Mouse (Mus musculus) midbrain, embryonic 11.5 days (tissue): Measurements from ENCODE around the gene Gm20683. TPM values are rescaled to one million over a fixed set of nuclear protein-coding genes. Genes with fewer than 3 reads are reported as not detected.
"Not testable (repeated sequence)": the region's sequence is repeated elsewhere in the genome, so short reads cannot be mapped to it uniquely, and the experiment has no call there.

Experiments
- ATAC-seq: fragments of 200-750 bp; cut with Nextera tagmentation; 2 replicates; pipeline ENCODE4 v1.8.0; 2017; ENCODE audit warnings: moderate TSS enrichment, moderate library complexity; ENCODE audit not compliant: low FRiP score
- DNase-seq: peaks from one replicate; pipeline ENCODE4 v3.0.0; 2015; ENCODE audit warnings: low spot score; ENCODE audit errors: missing footprints
- H3K27ac ChIP-seq: fragments of 300-500 bp; sonication (generic); 2 replicates; pipeline ENCODE4 v1.5.1; 2014; ENCODE audit warnings: low read depth, low read length
- H3K27me3 ChIP-seq: fragments of 300-500 bp; sonication (generic); 2 replicates; pipeline ENCODE4 v1.6.1; 2014; ENCODE audit warnings: mild to moderate bottlenecking, low read length, moderate library complexity, mixed read lengths; ENCODE audit not compliant: control insufficient read depth, insufficient read depth
- H3K36me3 ChIP-seq: fragments of 300-500 bp; sonication (generic); 2 replicates; pipeline ENCODE4 v1.6.1; 2014; ENCODE audit warnings: mild to moderate bottlenecking, low read length, moderate library complexity, mixed read lengths; ENCODE audit not compliant: control insufficient read depth, insufficient read depth
- H3K4me1 ChIP-seq: fragments of 300-500 bp; sonication (generic); 2 replicates; pipeline ENCODE4 v1.6.1; 2014; ENCODE audit warnings: low read length; ENCODE audit not compliant: control insufficient read depth, insufficient read depth
- H3K4me2 ChIP-seq: fragments of 300-500 bp; sonication (generic); 2 replicates; pipeline ENCODE4 v1.6.1; 2014; ENCODE audit warnings: mild to moderate bottlenecking, moderate library complexity
- H3K4me3 ChIP-seq: fragments of 300-500 bp; sonication (generic); 2 replicates; pipeline ENCODE4 v1.5.1; 2014; ENCODE audit warnings: low read depth, low read length
- H3K9ac ChIP-seq: fragments of 300-500 bp; sonication (generic); 2 replicates; pipeline ENCODE4 v1.6.1; 2014; ENCODE audit warnings: low read length
- H3K9me3 ChIP-seq: fragments of 300-500 bp; sonication (generic); 2 replicates; pipeline ENCODE4 v1.6.1; 2016; ENCODE audit warnings: low read length; ENCODE audit not compliant: control insufficient read depth
- WGBS: fragments of 180-500 bp; shearing (Covaris S2); extraction: QIAGEN DNeasy Blood & Tissue Kit; methylation state at CpG from one replicate; pipeline ENCODE4 v1.1.7; 2014; 5-methylcytosine and 5-hydroxymethylcytosine counted together
- polyA plus RNA-seq: library from polyadenylated mRNA; unstranded; fragments of >200 nt; fragmentation: Nextera tagmentation; extraction: Ambion mirVana; gene quantifications from 2 replicates; pipeline ENCODE4 v1.2.1, GENCODE M21; 2014

Gm20683 gene
- polyA plus RNA-seq, 1 experiment from 2014 or later: 1.2 TPM

GRCm38 (mm10) chr17:25813471-25813870, 28.1 kb downstream of the Gm20683 start:
- no peak overlapping the region for H3K9ac ChIP-seq
- H3K27me3 ChIP-seq: peaks cover 11% of the 10 kb centered on the region
- no peak overlapping the region for H3K27ac ChIP-seq
- DNase-seq: peak; percentile 98
- no peak overlapping the region for H3K4me2 ChIP-seq
- H3K4me3 ChIP-seq: no peak overlapping the region
- H3K4me1 ChIP-seq: peaks cover 15% of the 10 kb centered on the region
- WGBS: 3% methylated on average over 20 of the region's 20 CpGs
- H3K9me3 ChIP-seq: no peaks in the 10 kb centered on the region
- no peak for ATAC-seq
- H3K36me3 ChIP-seq: no peaks in the 10 kb centered on the region

DNA sequence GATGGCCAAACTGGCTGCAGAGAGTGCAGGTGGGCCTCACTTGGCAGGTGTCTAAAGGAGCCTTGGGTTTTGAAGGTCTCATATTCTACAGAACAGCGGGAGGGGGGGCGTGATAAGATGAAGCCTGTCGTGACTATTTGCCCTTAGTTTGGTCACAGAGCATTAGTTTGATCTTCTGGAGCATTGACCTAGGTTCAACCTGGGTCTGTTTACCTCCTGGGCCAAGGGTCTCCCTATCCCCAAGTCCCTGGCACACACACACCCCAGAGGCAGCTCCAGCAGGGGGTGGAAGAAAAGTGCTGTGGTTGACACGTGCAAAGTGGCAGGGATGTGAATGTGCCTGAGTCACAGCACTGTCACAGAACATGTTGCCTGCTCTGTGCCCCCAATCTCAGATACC, 30.7 kb downstream of the Gm20683 start:
- H3K27ac ChIP-seq: no peak overlapping the region
- peaks cover 18% of the 10 kb centered on the region for H3K4me1 ChIP-seq
- DNase-seq: no peak
- H3K4me3 ChIP-seq: no peak overlapping the region
- ATAC-seq: no peak
- peaks cover 2% of the 10 kb centered on the region; the same call in 1 of the 2 replicates for H3K27me3 ChIP-seq
- H3K9me3 ChIP-seq: no peaks in the 10 kb centered on the region
- H3K36me3 ChIP-seq: no peaks in the 10 kb centered on the region
- H3K9ac ChIP-seq: no peak overlapping the region
- WGBS: 83% methylated on average over 4 of the region's 4 CpGs
- no peak overlapping the region for H3K4me2 ChIP-seq

GRCm38 (mm10) chr17:25809606-25810340, 31.8 kb downstream of the Gm20683 start:
- peak overlapping the region; percentile 80 for H3K4me2 ChIP-seq
- peak; percentile 95 for DNase-seq
- 8% methylated on average over 25 of the region's 25 CpGs for WGBS

GRCm38 (mm10) chr17:25808789-25809605, 32.6 kb downstream of the Gm20683 start, which contains the start of gene Fbxl16:
Gene Fbxl16 (plus strand): TSS chr17:25809085.
- peak; percentile 99 for DNase-seq
- H3K27ac ChIP-seq: peak within 1 kb of the TSS; percentile 90
- ATAC-seq: peak; percentile 79
- peak within 1 kb of the TSS; percentile 80 for H3K4me2 ChIP-seq
- under 1% methylated on average over 93 of the region's 100 CpGs for WGBS
- H3K27me3 ChIP-seq: peaks cover 2% of the 10 kb centered on the region; the same call in 1 of the 2 replicates
- H3K4me3 ChIP-seq: peak within 1 kb of the TSS; percentile 83
- H3K36me3 ChIP-seq: no peaks in the 10 kb centered on the region
- H3K9ac ChIP-seq: peak within 1 kb of the TSS; percentile 89
- no peaks in the 10 kb centered on the region for H3K9me3 ChIP-seq
- peaks cover 19% of the 10 kb centered on the region for H3K4me1 ChIP-seq

More at GRCm38 (mm10) chr17:25809606-25810340, 31.8 kb downstream of the Gm20683 start:
- no peaks in the 10 kb centered on the region for H3K36me3 ChIP-seq
- peaks cover 18% of the 10 kb centered on the region for H3K4me1 ChIP-seq
- H3K27me3 ChIP-seq: peaks cover 2% of the 10 kb centered on the region; the same call in 1 of the 2 replicates
- H3K9me3 ChIP-seq: no peaks in the 10 kb centered on the region
- peak; percentile 79 for ATAC-seq
- H3K4me3 ChIP-seq: peak overlapping the region; percentile 83
- peak overlapping the region; percentile 90 for H3K27ac ChIP-seq
- peak overlapping the region; percentile 89 for H3K9ac ChIP-seq

DNA sequence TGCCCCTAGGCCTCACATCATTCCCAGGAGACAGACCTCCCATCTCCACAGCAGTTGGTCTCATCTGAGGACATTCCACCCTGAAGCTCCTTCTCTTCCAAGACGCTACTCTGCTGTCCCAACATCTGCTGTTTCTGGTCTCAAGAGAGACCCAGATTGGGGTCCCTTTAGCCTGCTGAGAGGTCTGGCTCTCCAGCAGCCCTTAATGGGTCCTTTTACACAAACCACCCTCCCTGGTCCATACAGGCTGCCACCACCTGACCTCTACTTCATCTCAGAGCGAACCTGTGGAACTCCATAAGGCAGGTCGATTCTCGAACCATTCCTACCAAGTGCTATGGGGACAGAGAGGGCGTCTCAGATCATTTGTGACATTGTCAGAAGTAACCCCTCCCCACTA, 33.5 kb downstream of the Gm20683 start:
- peak overlapping the region; percentile 80 for H3K4me2 ChIP-seq
- H3K27me3 ChIP-seq: peaks cover 2% of the 10 kb centered on the region; the same call in 1 of the 2 replicates
- peak overlapping the region; percentile 90 for H3K27ac ChIP-seq
- DNase-seq (no peak), ATAC-seq (no peak)
- no peaks in the 10 kb centered on the region for H3K9me3 ChIP-seq
- peaks cover 29% of the 10 kb centered on the region for H3K4me1 ChIP-seq
- H3K4me3 ChIP-seq: peak overlapping the region; percentile 83; the same call in 1 of the 2 replicates
- H3K36me3 ChIP-seq: no peaks in the 10 kb centered on the region
- 32% methylated on average over 5 of the region's 5 CpGs for WGBS
- H3K9ac ChIP-seq: peak overlapping the region; percentile 89; the same call in 1 of the 2 replicates

GRCm38 (mm10) chr17:25807452-25807851, 34.1 kb downstream of the Gm20683 start:
- 52% methylated on average over 2 of the region's 2 CpGs for WGBS
- H3K9me3 ChIP-seq, DNase-seq, H3K36me3 ChIP-seq, H3K27me3 ChIP-seq, H3K4me3 ChIP-seq, H3K4me2 ChIP-seq, H3K27ac ChIP-seq, H3K9ac ChIP-seq, ATAC-seq: not testable (repeated sequence)
- H3K4me1 ChIP-seq: peaks cover 33% of the 10 kb centered on the region

DNA sequence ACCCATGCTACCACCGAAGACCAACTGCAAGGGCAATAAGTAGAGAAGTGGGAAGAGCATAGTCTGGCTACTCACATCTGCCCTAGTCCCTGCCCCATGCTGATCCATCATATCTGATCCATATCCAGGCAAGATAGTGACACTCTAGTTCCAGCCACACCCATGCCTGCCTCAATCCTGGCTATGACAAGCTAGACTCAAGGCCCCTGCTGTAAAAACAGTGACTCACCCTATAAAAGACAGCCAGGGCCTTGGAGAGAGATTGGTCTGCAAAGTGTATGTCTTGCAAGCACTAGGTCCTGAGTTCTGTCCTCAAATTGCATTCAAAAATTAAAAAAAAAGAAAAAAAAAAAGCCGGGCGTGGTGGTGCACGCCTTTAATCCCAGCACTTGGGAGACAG, 35.1 kb downstream of the Gm20683 start:
- Histone ChIP-seq H3K27me3 (no peaks in the 10 kb centered on the region), H3K4me1 (peaks cover 38% of the 10 kb centered on the region), H3K9me3 (no peaks in the 10 kb centered on the region), H3K4me2 (no peak overlapping the region), H3K27ac (no peak overlapping the region), H3K36me3 (no peaks in the 10 kb centered on the region), H3K9ac (no peak overlapping the region), H3K4me3 (no peak overlapping the region)
- DNase-seq (no peak), ATAC-seq (no peak)
- WGBS: 87% methylated on average over 4 of the region's 4 CpGs

GRCm38 (mm10) chr17:25802825-25803517, 38.6 kb downstream of the Gm20683 start:
- no peaks in the 10 kb centered on the region for H3K27me3 ChIP-seq
- 11% methylated on average over 10 of the region's 10 CpGs for WGBS
- peaks cover 21% of the 10 kb centered on the region for H3K4me1 ChIP-seq
- peak overlapping the region; percentile 36 for H3K9ac ChIP-seq
- DNase-seq (peak; percentile 98), ATAC-seq (peak; percentile 94)
- H3K4me3 ChIP-seq: no peak overlapping the region; the same call in 1 of the 2 replicates
- no peaks in the 10 kb centered on the region for H3K36me3 ChIP-seq
- H3K27ac ChIP-seq: peak overlapping the region; percentile 88
- peak overlapping the region; percentile 39 for H3K4me2 ChIP-seq
- H3K9me3 ChIP-seq: no peaks in the 10 kb centered on the region
